Mouse (Mus musculus): ENCODE measurements around the gene Catsperd. TPM values are rescaled to one million over a fixed set of nuclear protein-coding genes. Genes with fewer than 3 reads are reported as not detected.

Catsperd gene
- polyA plus RNA-seq, 2 experiments from 2014 or later = 2.6 to 3.5 TPM

Other genes with a start within 250 kb of the Catsperd start
- 1 to 10 TPM; 5.5 to 8.9 TPM for gene Ptprs, start 151.7 kb upstream of the Catsperd start, polyA plus RNA-seq (2017; shearing (Covaris generic))
- gene Znrf4, start 115.7 kb upstream of the Catsperd start, polyA plus RNA-seq (2017; shearing (Covaris generic)) = not detected
- 1 to 10 TPM; 3.1 to 3.2 TPM for gene Gm20219, start 73.8 kb upstream of the Catsperd start, polyA plus RNA-seq (2017; shearing (Covaris generic))
- gene Safb2, start 43.6 kb upstream of the Catsperd start, polyA plus RNA-seq (2017; shearing (Covaris generic)) = 10 to 100 TPM; 36.8 to 53.1 TPM
- 10 to 100 TPM; 52.6 to 55.0 TPM for gene Safb, start 43.3 kb upstream of the Catsperd start, polyA plus RNA-seq (2017; shearing (Covaris generic))
- 100 to 1,000 TPM; 280 to 291 TPM for gene 2410015M20Rik, start 18.4 kb upstream of the Catsperd start, polyA plus RNA-seq (2017; shearing (Covaris generic))
- gene Rpl36, start 14.7 kb upstream of the Catsperd start, polyA plus RNA-seq (2017; shearing (Covaris generic)) = 1,000 to 10,000 TPM; 3,663 to 4,818 TPM
- gene Lonp1, start 1.3 kb upstream of the Catsperd start, polyA plus RNA-seq (2017; shearing (Covaris generic)) = 1 to 10 TPM; 4.5 to 8.0 TPM
- gene Ranbp3, start 45.2 kb downstream of the Catsperd start, polyA plus RNA-seq (2017; shearing (Covaris generic)) = 10 to 100 TPM; 55.5 to 79.5 TPM
- 100 to 1,000 TPM; 225 to 227 TPM for gene Ndufa11, start 89.6 kb downstream of the Catsperd start, polyA plus RNA-seq (2017; shearing (Covaris generic))
- 1 to 10 TPM; 5.8 to 8.2 TPM for gene Vmac, start 89.9 kb downstream of the Catsperd start, polyA plus RNA-seq (2017; shearing (Covaris generic))
- gene Nrtn, start 129.4 kb downstream of the Catsperd start, polyA plus RNA-seq (2017; shearing (Covaris generic)) = not detected
- 10 to 100 TPM; 30.3 to 41.2 TPM for gene Dus3l, start 136.6 kb downstream of the Catsperd start, polyA plus RNA-seq (2017; shearing (Covaris generic))
- gene Prr22, start 142.1 kb downstream of the Catsperd start, polyA plus RNA-seq (2017; shearing (Covaris generic)) = 1 to 10 TPM in 1 of 2 experiments, under 1 TPM in 1; 0.24 to 1.1 TPM
- gene Rfx2, start 202.9 kb downstream of the Catsperd start, polyA plus RNA-seq (2017; shearing (Covaris generic)) = 1 to 10 TPM; 1.2 to 2.1 TPM
- gene Acsbg2, start 246.3 kb downstream of the Catsperd start, polyA plus RNA-seq (2017; shearing (Covaris generic)) = under 1 TPM in 1 of 2 experiments, not detected in 1; 0.12 TPM
- gene 1700061G19Rik, start 247.3 kb downstream of the Catsperd start, polyA plus RNA-seq (2017; shearing (Covaris generic)) = under 1 TPM in 1 of 2 experiments, not detected in 1; 0.31 TPM

All from CD4-positive, CD25-positive, alpha-beta regulatory T cell, adult 4 months (primary cell).